Mouse (Mus musculus) MEL-GATA-1-ER (cell line): Measurements from ENCODE around the gene Intu.

Source experiments
- DNase-seq: peaks from one replicate; pipeline ENCODE4 v3.0.0-alpha.2; 2012; ENCODE audit warnings: low read depth; ENCODE audit errors: extremely low read depth

Intu gene

GRCm38 (mm10) chr3:40527976-40528950 is 2.8 kb upstream of the Intu start:
- no peak for DNase-seq

GRCm38 (mm10) chr3:40528958-40529357 is 2.1 kb upstream of the Intu start:
- no peak for DNase-seq

- no peak for DNase-seq
Measured at GRCm38 (mm10) chr3:40530845-40531244, 241 bp upstream of the Intu start.

GRCm38 (mm10) chr3:40532256-40532655 is 1.2 kb downstream of the Intu start:
- no peak for DNase-seq

- DNase-seq: no peak
Measured at GRCm38 (mm10) chr3:40534141-40534540, 3.1 kb downstream of the Intu start.

GRCm38 (mm10) chr3:40540567-40541554 is 9.8 kb downstream of the Intu start:
- peak; percentile 50 for DNase-seq

GRCm38 (mm10) chr3:40546621-40547020 is 15.5 kb downstream of the Intu start:
- no peak for DNase-seq

GRCm38 (mm10) chr3:40652941-40653352 is 121.9 kb downstream of the Intu start:
- DNase-seq: peak; percentile 73

GRCm38 (mm10) chr3:40653582-40653981 is 122.5 kb downstream of the Intu start:
- DNase-seq: peak; percentile 46

GRCm38 (mm10) chr3:40654028-40654427 is 122.9 kb downstream of the Intu start:
- peak; percentile 65 for DNase-seq

- no peak for DNase-seq
Measured at GRCm38 (mm10) chr3:40655571-40655970, 124.5 kb downstream of the Intu start.

GRCm38 (mm10) chr3:40656339-40656738 is 125.3 kb downstream of the Intu start:
- DNase-seq: no peak

- no peak for DNase-seq
Measured at GRCm38 (mm10) chr3:40660231-40660630, 129.1 kb downstream of the Intu start.

GRCm38 (mm10) chr3:40666109-40666508 is 135.0 kb downstream of the Intu start:
- no peak for DNase-seq

- DNase-seq: no peak
Measured at GRCm38 (mm10) chr3:40666861-40667719, 136.0 kb downstream of the Intu start.

- DNase-seq: peak; percentile 43
Measured at GRCm38 (mm10) chr3:40668889-40669288, 137.8 kb downstream of the Intu start.

GRCm38 (mm10) chr3:40669395-40669794 is 138.3 kb downstream of the Intu start:
- DNase-seq: no peak

- no peak for DNase-seq
Measured at GRCm38 (mm10) chr3:40673515-40673914, 142.4 kb downstream of the Intu start.

- DNase-seq: no peak
Measured at GRCm38 (mm10) chr3:40674873-40675405, 143.9 kb downstream of the Intu start.

- no peak for DNase-seq
Measured at GRCm38 (mm10) chr3:40678856-40679255, 147.8 kb downstream of the Intu start.
